7 mouse cellular contexts compared by ENCODE assay signal in the genomic region with DNA sequence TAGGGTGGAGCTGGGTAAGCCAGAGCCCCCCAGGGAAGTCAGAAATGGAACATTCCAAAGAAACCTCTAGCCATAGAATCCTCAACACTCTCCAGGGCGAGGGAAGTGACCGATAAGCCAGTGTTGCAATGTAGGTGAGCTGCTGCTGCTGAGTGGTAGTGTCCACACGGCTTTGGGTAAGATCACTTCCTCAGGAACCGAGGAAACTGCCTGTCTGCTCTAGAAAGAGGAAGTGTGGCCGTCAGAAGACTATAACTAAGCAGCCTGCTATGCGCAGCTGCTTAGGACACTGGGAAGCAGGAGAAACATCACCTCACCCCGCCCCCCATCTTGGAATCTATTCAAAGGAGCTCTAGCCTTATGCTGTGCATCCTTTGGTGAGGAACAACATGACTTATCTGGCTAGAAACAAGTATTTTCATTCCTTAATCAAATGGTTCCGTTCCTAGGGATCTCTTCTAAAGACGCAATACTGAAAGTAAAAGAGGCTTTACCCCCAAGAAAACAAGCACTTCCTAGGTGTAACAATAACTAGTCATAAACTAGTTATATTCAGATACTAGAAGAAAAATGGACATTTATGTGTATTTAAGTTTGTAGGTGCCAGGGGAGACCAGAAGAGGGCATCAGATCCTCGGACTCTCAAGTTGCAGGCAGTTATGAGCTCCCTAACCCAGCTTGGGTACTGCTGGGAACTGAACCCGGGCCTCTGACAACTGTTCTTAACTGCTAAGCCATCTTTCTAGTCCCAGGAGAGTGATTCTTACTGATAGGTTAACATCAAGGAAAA. TPM values are rescaled to one million over a fixed set of nuclear protein-coding genes. Genes with fewer than 3 reads are reported as not detected.
DNase-seq lines count a peak whose midpoint lies in the region; ATAC-seq and TF ChIP-seq lines count a peak whose summit lies in the region.

No protein-coding gene starts in this region.

- H3K27ac ChIP-seq in heart, embryonic 14.5 days (replicated peaks in 1 of 2; ENCODE audit: control insufficient read depth in 1 of 2, insufficient read depth in 1 of 2, low read depth in 2 of 2, low read length in 2 of 2) = no peak overlapping the region
- no peak overlapping the region for H3K27ac ChIP-seq in lung, embryonic 15.5 days
- no peak overlapping the region for H3K27ac ChIP-seq in stomach, postnatal 0 days (replicated peaks)

- H3K4me2 ChIP-seq in heart, embryonic 14.5 days (ENCODE audit: low read length) = no peak overlapping the region
- 0 out of 2 replicates have a peak overlapping the region, but pooled peaks have one; percentile 0 for H3K4me2 ChIP-seq in lung, embryonic 15.5 days
- no peak overlapping the region for H3K4me2 ChIP-seq in stomach, postnatal 0 days (replicated peaks; ENCODE audit: low read depth)

- TF ChIP-seq EP300 in stomach, postnatal 0 days (optimal IDR thresholded peaks at IDR 0.05) = no peak

- intact Hi-C loops in gastrocnemius, postnatal 36 days (cut with DNase I) = no loop called here

- H3K9ac ChIP-seq in heart, embryonic 14.5 days (ENCODE audit: low read length) = no peak overlapping the region
- no peak overlapping the region for H3K9ac ChIP-seq in lung, embryonic 15.5 days
- H3K9ac ChIP-seq in stomach, postnatal 0 days (ENCODE audit: low read length) = no peak overlapping the region

- no peaks in the 10 kb centered on the region for H3K9me3 ChIP-seq in heart, embryonic 14.5 days (ENCODE audit: control insufficient read depth, low read length)
- H3K9me3 ChIP-seq in lung, embryonic 15.5 days = no peaks in the 10 kb centered on the region
- no peaks in the 10 kb centered on the region for H3K9me3 ChIP-seq in stomach, postnatal 0 days (ENCODE audit: control insufficient read depth, low read length)

- 68% methylated on average over 11 of the region's 11 CpGs for WGBS in heart, embryonic 14.5 days
- WGBS in lung, embryonic 15.5 days = 71% methylated on average over 11 of the region's 11 CpGs
- WGBS in stomach, postnatal 0 days = 77% methylated on average over 11 of the region's 11 CpGs

- peak; percentile 30 to 47 for DNase-seq in spleen, adult 18-20 months
- no peak for DNase-seq in spleen, adult 12 weeks (ENCODE audit: low spot score)
- DNase-seq in stomach, postnatal 0 days (ENCODE audit: low spot score) = no peak
- DNase-seq in gastrocnemius, postnatal 36 days = no peak
- no peak for DNase-seq in testis, postnatal 10 days (ENCODE audit: low spot score)

- ATAC-seq in heart, embryonic 14.5 days (ENCODE audit: insufficient number of reproducible peaks, insufficient read depth, low FRiP score, low read depth) = peak; percentile 57; the same call in 1 of the 2 replicates
- no peak for ATAC-seq in lung, embryonic 15.5 days (ENCODE audit: borderline replicate concordance, extremely low read depth, low FRiP score, low TSS enrichment)
- ATAC-seq in stomach, postnatal 0 days (ENCODE audit: low FRiP score, low TSS enrichment) = peak; percentile 45

- H3K4me3 ChIP-seq in heart, embryonic 14.5 days (ENCODE audit: control insufficient read depth in 1 of 2, insufficient read depth in 1 of 2, low read depth in 1 of 2, low read length in 2 of 2) = no peak overlapping the region
- no peak overlapping the region for H3K4me3 ChIP-seq in lung, embryonic 15.5 days
- no peak overlapping the region for H3K4me3 ChIP-seq in stomach, postnatal 0 days (ENCODE audit: low read depth, low read length)

- peaks cover 9 to 13% of the 10 kb centered on the region in 2 experiments for H3K4me1 ChIP-seq in heart, embryonic 14.5 days (ENCODE audit: control insufficient read depth in 2 of 2, insufficient read depth in 2 of 2, low read length in 2 of 2)
- 0 out of 2 replicates have a peak, but pooled peaks cover 2% of the 10 kb centered on the region for H3K4me1 ChIP-seq in lung, embryonic 15.5 days
- H3K4me1 ChIP-seq in stomach, postnatal 0 days (replicated peaks; ENCODE audit: control insufficient read depth, insufficient read depth) = no peaks in the 10 kb centered on the region

- H3K27me3 ChIP-seq in heart, embryonic 14.5 days (ENCODE audit: control insufficient read depth, insufficient read depth, low read length) = no peaks in the 10 kb centered on the region
- no peaks in the 10 kb centered on the region for H3K27me3 ChIP-seq in lung, embryonic 15.5 days
- no peaks in the 10 kb centered on the region for H3K27me3 ChIP-seq in stomach, postnatal 0 days (ENCODE audit: control insufficient read depth, insufficient read depth, low read length)

- TF ChIP-seq CTCF in stomach, postnatal 0 days (IDR thresholded peaks at IDR 0.05; ENCODE audit: low read depth) = 0 out of 2 replicates have a peak, but pooled peaks have one; percentile 20

- H3K36me3 ChIP-seq in heart, embryonic 14.5 days (ENCODE audit: control insufficient read depth, insufficient read depth, low read length) = peaks cover 26% of the 10 kb centered on the region; the same call in 1 of the 2 replicates
- peaks cover 7% of the 10 kb centered on the region; the same call in 1 of the 2 replicates for H3K36me3 ChIP-seq in lung, embryonic 15.5 days
- no peaks in the 10 kb centered on the region; the same call in 1 of the 2 replicates for H3K36me3 ChIP-seq in stomach, postnatal 0 days (ENCODE audit: control insufficient read depth, insufficient read depth, low read length)

RNA-seq across cellular contexts. Expression of gene Slc23a2, which starts 50.3 kb away (rescaled TPM):
- 10.9 and 12.5 TPM in 2 replicates for polyA plus RNA-seq in heart, embryonic 14.5 days (2014; fragmentation: Nextera tagmentation; extraction: Ambion mirVana)
- polyA plus RNA-seq in lung, embryonic 15.5 days (2015; fragmentation: Nextera tagmentation; extraction: Ambion mirVana) = 11.6 and 12.1 TPM in 2 replicates
- 5.4 and 5.6 TPM in 2 replicates for polyA plus RNA-seq in stomach, postnatal 0 days (2015; fragmentation: Nextera tagmentation; extraction: Ambion mirVana)
- 1 to 10 TPM; 7.4 to 9.1 TPM for total RNA-seq in gastrocnemius, postnatal 36 days (2021)

Comparison
In these comparisons a context has a peak if more than half of its experiments do, and no peak if none do; other contexts are left out.
1. DNase-seq: peak in spleen, adult 18-20 months (2 of 2); none in spleen, adult 12 weeks (single experiment), stomach, postnatal 0 days (single experiment), gastrocnemius, postnatal 36 days (0 of 2) and testis, postnatal 10 days (single experiment).